Mouse (Mus musculus) Patski (cell line): ENCODE results near the gene Rab21. TPM values are rescaled to one million over a fixed set of nuclear protein-coding genes. Genes with fewer than 3 reads are reported as not detected.

Source experiments
- ATAC-seq: fragments of 100-300 bp; one replicate; pipeline ENCODE4 v1.8.0; 2021
- CTCF ChIA-PET: fragments of 350-600 bp; sonication (Branson Sonifier 250); formaldehyde crosslinking; loops from one replicate; lab custom pipeline; 2022; ENCODE audit warnings: inconsistent platforms; lab: Charles Lee
- POLR2A ChIA-PET: fragments of 350-600 bp; sonication (Branson Sonifier 250); formaldehyde crosslinking; loops from one replicate; lab custom pipeline; 2022; ENCODE audit warnings: antibody characterized with exemption, inconsistent platforms; lab: Charles Lee
- DNase-seq: peaks from one replicate; pipeline ENCODE4 v3.0.0-alpha.2; 2011; ENCODE audit warnings: low read depth, low spot score
- H3K27me3 ChIP-seq: fragments of 371-371 bp; one replicate; pipeline ENCODE4 v1.5.1; 2021
- CTCF ChIP-seq: fragments of 100-300 bp; IDR thresholded peaks from one replicate; pipeline ENCODE4 v1.5.1; 2021
- in situ Hi-C: fragments of 300-500 bp; cut with MboI; formaldehyde crosslinking; loops from 3 replicates; pipeline ENCODE4 v1.11.1; 2018; ENCODE audit warnings: low pct_unique_long_range_greater_than_20kb, mixed read lengths
- polyA plus RNA-seq: library from polyadenylated mRNA; unstranded; gene quantifications from one replicate; pipeline ENCODE4 v1.2.3, GENCODE M21; 2021

Rab21 gene
- polyA plus RNA-seq, 1 experiment from 2014 or later: 58.2 TPM

DNA sequence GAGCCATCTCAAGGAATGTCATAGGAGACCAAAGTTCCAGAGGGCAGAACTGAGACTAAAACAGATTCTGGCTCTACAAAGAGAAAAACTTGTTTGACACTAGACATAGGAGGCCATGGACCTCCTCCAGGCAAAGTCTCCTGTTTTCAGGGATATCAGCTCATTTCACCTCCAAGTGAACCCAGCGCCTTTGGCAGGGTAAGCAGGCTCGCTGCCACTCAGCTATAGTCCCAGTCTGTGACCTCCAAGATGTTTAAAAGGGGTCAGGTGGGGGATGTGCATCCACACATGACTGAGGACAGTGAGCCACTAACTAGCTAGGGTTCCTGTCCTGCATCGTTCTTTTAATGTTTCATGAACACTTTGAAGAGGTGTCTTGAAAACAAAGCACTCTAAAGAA is 2.7 kb downstream of the Rab21 start:
- in situ Hi-C loops: loop anchor here (5.0 kb wide), 1 partner anchor 80 kb away; no protein-coding TSS in a partner anchor
- ChIA-PET POLR2A (interaction anchor here (0.6 kb wide), 1 partner anchor 114 kb away, joined by 3 read pairs; no protein-coding TSS in a partner anchor), CTCF (interaction anchor here (1.4 to 2.2 kb wide), 2 partner anchors 16 to 22 kb away, joined by 4 to 6 read pairs; no protein-coding TSS in a partner anchor)
- no peak for TF ChIP-seq CTCF
- H3K27me3 ChIP-seq: no peaks in the 10 kb centered on the region
- ATAC-seq (no peak), DNase-seq (no peak)

GRCm38 (mm10) chr10:115312194-115312593 is 3.2 kb downstream of the Rab21 start:
- no peak for DNase-seq
- in situ Hi-C loops: loop anchor here (5.0 kb wide), 1 partner anchor 80 kb away; no protein-coding TSS in a partner anchor
- ChIA-PET CTCF (interaction anchor here (1.4 to 1.8 kb wide), 2 partner anchors 11 to 16 kb away, joined by 4 to 5 read pairs; no protein-coding TSS in a partner anchor), POLR2A (interaction anchor here (0.6 to 0.9 kb wide), 2 partner anchors 27 to 114 kb away, joined by 3 to 5 read pairs; no protein-coding TSS in a partner anchor)
- no peaks in the 10 kb centered on the region for H3K27me3 ChIP-seq
- no peak for TF ChIP-seq CTCF
- ATAC-seq: no peak

- in situ Hi-C loops: loop anchor here (5.0 kb wide), 1 partner anchor 81 kb away; no protein-coding TSS in a partner anchor
- POLR2A ChIA-PET: interaction anchor here (0.9 kb wide), 1 partner anchor 28 kb away, joined by 5 read pairs; no protein-coding TSS in a partner anchor
- CTCF ChIA-PET: interaction anchor here (1.4 to 1.8 kb wide), 2 partner anchors 12 to 15 kb away, joined by 4 to 5 read pairs; no protein-coding TSS in a partner anchor
- no peaks in the 10 kb centered on the region for H3K27me3 ChIP-seq
- no peak for TF ChIP-seq CTCF
- ATAC-seq (no peak), DNase-seq (no peak)
Observed at GRCm38 (mm10) chr10:115311263-115311965, 4.0 kb downstream of the Rab21 start.

DNA sequence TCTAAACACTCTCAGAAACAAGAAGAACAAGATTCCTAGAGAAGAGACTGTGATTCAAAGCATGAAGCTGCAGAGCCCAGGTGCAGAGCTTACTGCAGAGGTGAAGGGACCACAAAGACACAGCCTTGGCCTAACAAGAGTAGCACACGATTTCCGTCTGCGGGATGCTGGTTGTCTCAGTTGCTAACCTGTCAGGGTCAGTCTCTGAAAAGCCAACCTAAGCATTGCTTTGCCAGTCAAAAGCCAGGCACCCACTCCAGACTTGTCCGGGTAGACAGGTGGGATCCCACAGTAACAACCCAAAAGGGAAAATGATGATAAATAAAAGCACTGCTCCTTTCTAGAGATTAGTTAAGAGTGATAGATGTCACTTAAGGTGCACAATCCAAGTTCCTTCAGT is 6.2 kb downstream of the Rab21 start:
- ATAC-seq (no peak), DNase-seq (no peak)
- no peaks in the 10 kb centered on the region for H3K27me3 ChIP-seq
- in situ Hi-C loops: no loop called here
- CTCF ChIA-PET: interaction anchor here (1.4 kb wide), 1 partner anchor 11 kb away, joined by 4 read pairs; no protein-coding TSS in a partner anchor
- no peak for TF ChIP-seq CTCF
- POLR2A ChIA-PET: no interaction called here

DNA sequence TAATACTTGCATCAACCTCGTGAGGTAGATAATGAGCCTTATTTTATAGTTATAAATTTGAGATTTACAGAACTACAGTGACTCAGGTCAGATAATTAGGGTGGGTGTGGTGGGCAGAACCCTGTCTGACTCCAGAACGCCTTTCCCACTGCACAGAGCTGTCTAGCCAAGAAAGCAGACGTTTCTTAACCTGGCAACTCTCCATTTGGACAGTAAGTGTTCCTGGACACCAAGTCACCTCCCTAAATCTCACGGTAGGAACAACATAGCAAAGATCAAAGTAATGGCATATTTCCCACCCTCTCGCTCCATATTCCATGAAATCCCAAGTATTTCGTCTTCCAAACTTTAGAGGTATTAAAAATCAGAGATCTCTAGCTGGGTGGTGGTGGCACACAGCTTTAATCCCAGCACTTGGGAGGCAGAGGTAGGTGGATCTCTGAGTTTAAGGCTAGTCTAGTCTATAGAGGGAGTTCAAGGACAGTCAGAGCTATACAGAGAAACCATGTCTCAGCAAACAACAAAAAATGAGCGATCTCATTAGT is 8.0 kb downstream of the Rab21 start:
- DNase-seq (no peak), ATAC-seq (no peak)
- TF ChIP-seq CTCF: no peak
- in situ Hi-C loops: no loop called here
- no peaks in the 10 kb centered on the region for H3K27me3 ChIP-seq
- ChIA-PET POLR2A (no interaction called here), CTCF (interaction anchor here (1.2 kb wide), 1 partner anchor 99 kb away, joined by 3 read pairs; no protein-coding TSS in a partner anchor)

DNA sequence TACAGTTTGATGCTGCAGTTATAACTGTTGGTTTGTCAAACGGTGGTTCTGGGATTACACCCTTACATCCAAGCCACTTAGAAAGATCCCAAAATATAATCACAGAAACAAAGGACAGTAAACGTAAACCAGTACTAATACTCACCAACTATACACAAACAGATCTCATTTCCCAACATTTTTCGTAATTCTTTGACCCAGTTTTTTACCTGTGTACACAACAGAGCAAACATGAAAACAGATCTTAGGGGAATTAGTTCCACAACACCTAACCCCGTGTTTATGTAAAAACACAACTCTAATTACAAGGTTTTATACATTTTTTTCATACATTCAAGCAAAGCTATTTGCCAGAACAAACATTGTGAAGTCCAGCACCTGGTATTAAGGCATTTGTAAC is 16.7 kb downstream of the Rab21 start:
- ATAC-seq (no peak), DNase-seq (no peak)
- TF ChIP-seq CTCF: no peak
- ChIA-PET POLR2A (no interaction called here), CTCF (interaction anchor here (1.4 kb wide), 1 partner anchor 10 kb away, joined by 4 read pairs; no protein-coding TSS in a partner anchor)
- in situ Hi-C loops: no loop called here
- no peaks in the 10 kb centered on the region for H3K27me3 ChIP-seq

DNA sequence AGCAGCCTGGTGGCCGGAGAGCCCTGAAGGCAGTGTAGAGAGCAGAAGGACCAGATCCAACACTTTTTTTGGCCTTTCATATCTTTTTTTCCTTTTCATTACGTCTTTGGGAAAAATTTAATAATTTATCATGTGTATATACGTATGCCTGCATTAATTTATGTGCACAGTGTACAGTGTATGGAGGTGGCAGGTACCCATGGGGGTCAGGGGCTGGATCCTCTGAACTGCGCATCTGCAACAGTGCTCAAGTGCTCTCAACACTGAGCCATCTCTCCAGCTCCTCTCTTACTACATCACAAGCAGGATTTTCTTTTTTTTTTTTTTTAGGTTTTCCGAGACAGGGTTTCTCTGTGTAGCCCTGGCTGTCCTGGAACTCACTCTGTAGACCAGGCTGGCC is 17.8 kb downstream of the Rab21 start:
- in situ Hi-C loops: no loop called here
- DNase-seq: no peak
- no peak for TF ChIP-seq CTCF
- H3K27me3 ChIP-seq: no peaks in the 10 kb centered on the region
- CTCF ChIA-PET: interaction anchor here (0.9 to 1.4 kb wide), 2 partner anchors 9 to 11 kb away, joined by 3 to 4 read pairs; no protein-coding TSS in a partner anchor
- ATAC-seq: no peak
- POLR2A ChIA-PET: interaction anchor here (1.4 kb wide), 1 partner anchor 18 kb away, joined by 3 read pairs; the partner anchor contains the start of gene Rab21

DNA sequence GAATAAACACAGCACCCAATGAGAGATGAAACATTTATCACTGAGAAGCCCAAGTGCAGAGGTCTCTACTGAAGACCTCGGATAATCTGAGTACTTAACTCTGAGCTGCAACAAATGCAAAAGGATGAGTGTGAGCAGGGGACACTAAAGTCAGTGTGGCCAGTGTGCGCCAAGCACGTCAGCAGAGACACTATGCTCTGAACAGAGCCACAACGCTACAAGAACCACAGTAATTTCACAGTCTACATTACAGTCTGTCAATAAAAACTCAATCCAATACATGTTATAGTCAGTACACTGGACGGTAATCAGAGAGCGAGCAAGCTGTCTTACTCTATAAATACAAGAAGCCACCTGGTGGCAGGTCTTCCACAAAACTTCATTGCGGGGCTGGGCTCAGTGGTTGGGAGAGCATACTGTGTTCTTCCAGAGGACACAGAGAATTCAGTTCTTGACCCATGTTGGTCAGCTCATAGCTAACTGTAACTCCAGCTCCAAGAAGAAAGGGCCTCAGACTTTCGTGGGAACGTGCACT is 18.9 kb downstream of the Rab21 start:
- ChIA-PET CTCF (interaction anchor here (0.9 to 1.1 kb wide), 2 partner anchors 15 to 21 kb away, joined by 3 to 4 read pairs; no protein-coding TSS in a partner anchor), POLR2A (no interaction called here)
- ATAC-seq (no peak), DNase-seq (no peak)
- in situ Hi-C loops: no loop called here
- no peak for TF ChIP-seq CTCF
- no peaks in the 10 kb centered on the region for H3K27me3 ChIP-seq

DNA sequence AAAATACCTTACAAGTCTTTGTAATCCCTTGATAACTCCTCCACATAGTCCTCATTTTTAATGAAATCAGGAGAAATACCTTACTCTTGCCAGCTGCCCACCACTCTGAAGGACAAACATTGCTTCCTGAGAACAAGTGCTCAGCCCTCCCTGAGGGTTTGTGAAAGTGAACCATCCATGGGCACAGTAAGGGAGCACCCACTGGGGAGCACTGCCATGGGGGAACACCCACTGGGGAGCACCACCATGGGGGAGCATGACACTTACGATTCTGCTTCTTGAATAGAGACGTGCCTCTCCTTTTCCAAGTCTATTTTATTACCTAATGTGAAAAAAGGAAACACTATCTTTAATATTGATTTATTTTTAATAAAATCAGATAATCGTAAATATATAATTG is 20.2 kb downstream of the Rab21 start:
- in situ Hi-C loops: no loop called here
- TF ChIP-seq CTCF: no peak
- ATAC-seq (no peak), DNase-seq (no peak)
- CTCF ChIA-PET: interaction anchor here (1.2 kb wide), 1 partner anchor 8 kb away, joined by 3 read pairs; no protein-coding TSS in a partner anchor
- POLR2A ChIA-PET: no interaction called here
- no peaks in the 10 kb centered on the region for H3K27me3 ChIP-seq

DNA sequence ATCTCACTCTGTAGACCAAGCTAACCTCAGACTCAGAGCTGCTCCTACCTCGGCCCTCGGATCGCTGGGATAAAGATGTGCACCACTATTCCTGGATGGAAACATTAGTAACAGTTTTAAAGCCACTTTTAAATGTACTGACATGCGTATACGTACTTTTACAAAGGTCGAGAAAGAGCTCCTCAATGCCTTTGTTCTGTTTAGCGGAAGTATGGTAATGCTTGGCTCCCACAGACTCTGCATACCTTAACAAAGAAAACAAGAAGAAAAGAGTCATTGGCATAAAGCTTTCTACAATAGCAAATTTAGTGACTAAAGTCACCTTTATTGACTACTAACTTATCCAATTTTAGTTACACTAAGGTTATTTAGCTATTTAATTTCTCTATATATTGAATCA is 20.7 kb downstream of the Rab21 start:
- ATAC-seq (no peak), DNase-seq (no peak)
- ChIA-PET POLR2A (no interaction called here), CTCF (interaction anchor here (1.2 kb wide), 1 partner anchor 8 kb away, joined by 3 read pairs; no protein-coding TSS in a partner anchor)
- TF ChIP-seq CTCF: no peak
- in situ Hi-C loops: no loop called here
- no peaks in the 10 kb centered on the region for H3K27me3 ChIP-seq
